Mouse (Mus musculus) lung, embryonic 16.5 days (tissue): ENCODE measurements around the gene Atrx. TPM values are rescaled to one million over a fixed set of nuclear protein-coding genes. Genes with fewer than 3 reads are reported as not detected.
A peak's percentile ranks its signal among the peaks of the same experiment; 100 is the strongest.
"Not testable (repeated sequence)": the region's sequence is repeated elsewhere in the genome, so short reads cannot be mapped to it uniquely, and the experiment has no call there.

Experiments
- ATAC-seq: fragments of 200-750 bp; cut with Nextera tagmentation; 2 replicates; pipeline ENCODE4 v1.8.0; 2017; ENCODE audit warnings: low read depth, mild to moderate bottlenecking, moderate library complexity
- H3K27ac ChIP-seq: fragments of 300-500 bp; sonication (generic); 2 replicates; pipeline ENCODE4 v1.5.1; 2014; ENCODE audit warnings: mild to moderate bottlenecking, control low read depth, low read length
- H3K27me3 ChIP-seq: fragments of 300-500 bp; sonication (generic); 2 replicates; pipeline ENCODE4 v1.6.1; 2014; ENCODE audit warnings: low read depth, low read length, mixed read lengths; ENCODE audit not compliant: control insufficient read depth, insufficient read depth
- H3K36me3 ChIP-seq: fragments of 300-500 bp; sonication (generic); 2 replicates; pipeline ENCODE4 v1.6.1; 2014; ENCODE audit warnings: low read length; ENCODE audit not compliant: control insufficient read depth, insufficient read depth
- H3K4me1 ChIP-seq: fragments of 300-500 bp; sonication (generic); replicated peaks from 2 replicates; pipeline ENCODE4 v1.6.1; 2014; ENCODE audit warnings: low read length, mixed read lengths; ENCODE audit not compliant: control insufficient read depth, insufficient read depth
- H3K4me2 ChIP-seq: fragments of 300-500 bp; sonication (generic); 2 replicates; pipeline ENCODE4 v1.6.1; 2014; ENCODE audit warnings: low read depth, low read length, control low read depth
- H3K4me3 ChIP-seq: fragments of 300-500 bp; sonication (generic); 2 replicates; pipeline ENCODE4 v1.5.1; 2014; ENCODE audit warnings: mild to moderate bottlenecking, low read length, control low read depth
- H3K9ac ChIP-seq: fragments of 300-500 bp; sonication (generic); 2 replicates; pipeline ENCODE4 v1.6.1; 2014; ENCODE audit warnings: low read length, control low read depth
- H3K9me3 ChIP-seq: fragments of 300-500 bp; sonication (generic); 2 replicates; pipeline ENCODE4 v1.6.1; 2016; ENCODE audit warnings: low read length; ENCODE audit not compliant: control insufficient read depth
- WGBS: fragments of 180-500 bp; shearing (Covaris S2); extraction: QIAGEN DNeasy Blood & Tissue Kit; methylation state at CpG from one replicate; pipeline ENCODE4 v1.1.7; 2014; 5-methylcytosine and 5-hydroxymethylcytosine counted together
- polyA plus RNA-seq: library from polyadenylated mRNA; unstranded; fragments of >200 nt; fragmentation: Nextera tagmentation; extraction: Ambion mirVana; gene quantifications from 2 replicates; pipeline ENCODE4 v1.2.1, GENCODE M21; 2015

Atrx gene
- 184 and 190 TPM in 2 replicates for polyA plus RNA-seq

- Histone ChIP-seq H3K27ac (peak within 1 kb of the TSS; percentile 91), H3K27me3 (no peaks in the 10 kb centered on the region), H3K4me3 (peak within 1 kb of the TSS; percentile 61), H3K4me1 (peaks cover 10% of the 10 kb centered on the region), H3K4me2 (peak within 1 kb of the TSS; percentile 45), H3K9me3 (no peaks in the 10 kb centered on the region), H3K36me3 (no peaks in the 10 kb centered on the region), H3K9ac (peak within 1 kb of the TSS; percentile 91)
- peak; percentile 93 for ATAC-seq
- 32% methylated on average over 42 of the region's 42 CpGs for WGBS
These were observed at the start of gene Atrx for GRCm38 (mm10) chrX:105928861-105929477. Gene Atrx (minus strand): TSS chrX:105929403.

- H3K4me2 ChIP-seq, H3K4me1 ChIP-seq, H3K9ac ChIP-seq, H3K36me3 ChIP-seq, H3K4me3 ChIP-seq, H3K9me3 ChIP-seq, ATAC-seq, H3K27ac ChIP-seq, H3K27me3 ChIP-seq: not testable (repeated sequence)
- WGBS, result 70% methylated on average over 14 of the region's 14 CpGs
These were observed 27.9 kb upstream of the Atrx start for GRCm38 (mm10) chrX:105957091-105957490.

GRCm38 (mm10) chrX:105953999-105954398, 24.8 kb upstream of the Atrx start:
- 60% methylated on average over 2 of the region's 2 CpGs for WGBS

GRCm38 (mm10) chrX:105946357-105946756, 17.2 kb upstream of the Atrx start:
- H3K36me3 ChIP-seq, result no peaks in the 10 kb centered on the region
- H3K9ac ChIP-seq, result no peak overlapping the region
- H3K4me3 ChIP-seq, result no peak overlapping the region
- no peaks in the 10 kb centered on the region for H3K27me3 ChIP-seq
- H3K4me1 ChIP-seq, result no peaks in the 10 kb centered on the region
- no peak overlapping the region for H3K4me2 ChIP-seq
- no peaks in the 10 kb centered on the region for H3K9me3 ChIP-seq
- no peak overlapping the region for H3K27ac ChIP-seq
- 26% methylated on average over 1 of the region's 1 CpGs for WGBS
- ATAC-seq, result no peak

More at GRCm38 (mm10) chrX:105953999-105954398, 24.8 kb upstream of the Atrx start:
- Histone ChIP-seq H3K4me1 (no peaks in the 10 kb centered on the region), H3K4me3 (no peak overlapping the region), H3K4me2 (no peak overlapping the region), H3K36me3 (no peaks in the 10 kb centered on the region), H3K9ac (no peak overlapping the region), H3K9me3 (no peaks in the 10 kb centered on the region), H3K27ac (no peak overlapping the region), H3K27me3 (no peaks in the 10 kb centered on the region)
- ATAC-seq, result no peak

GRCm38 (mm10) chrX:105939245-105939644, 10.0 kb upstream of the Atrx start:
- H3K4me3 ChIP-seq, result no peak overlapping the region
- ATAC-seq, result no peak
- H3K36me3 ChIP-seq, result no peaks in the 10 kb centered on the region
- H3K9ac ChIP-seq, result no peak overlapping the region
- WGBS, result 83% methylated on average over 7 of the region's 7 CpGs
- no peaks in the 10 kb centered on the region for H3K9me3 ChIP-seq
- H3K4me1 ChIP-seq, result no peaks in the 10 kb centered on the region
- no peaks in the 10 kb centered on the region for H3K27me3 ChIP-seq
- H3K4me2 ChIP-seq, result no peak overlapping the region
- H3K27ac ChIP-seq, result no peak overlapping the region

GRCm38 (mm10) chrX:105937736-105938135, 8.5 kb upstream of the Atrx start:
- 58% methylated on average over 2 of the region's 2 CpGs for WGBS
- H3K4me3 ChIP-seq, result no peak overlapping the region
- no peak for ATAC-seq

GRCm38 (mm10) chrX:105934341-105934740, 5.1 kb upstream of the Atrx start:
- 0 out of 2 replicates have a peak overlapping the region, but pooled peaks have one; percentile 1 for H3K4me2 ChIP-seq
- ATAC-seq, result peak; percentile 80
- no peaks in the 10 kb centered on the region for H3K9me3 ChIP-seq
- H3K27me3 ChIP-seq, result no peaks in the 10 kb centered on the region
- H3K4me1 ChIP-seq, result no peaks in the 10 kb centered on the region
- H3K36me3 ChIP-seq, result no peaks in the 10 kb centered on the region
- H3K27ac ChIP-seq, result no peak overlapping the region
- no peak overlapping the region for H3K9ac ChIP-seq
- no peak overlapping the region for H3K4me3 ChIP-seq
- WGBS, result 39% methylated on average over 5 of the region's 5 CpGs

More at GRCm38 (mm10) chrX:105937736-105938135, 8.5 kb upstream of the Atrx start:
- Histone ChIP-seq H3K27ac (no peak overlapping the region), H3K4me1 (no peaks in the 10 kb centered on the region), H3K27me3 (no peaks in the 10 kb centered on the region), H3K9me3 (no peaks in the 10 kb centered on the region), H3K9ac (no peak overlapping the region), H3K36me3 (no peaks in the 10 kb centered on the region), H3K4me2 (no peak overlapping the region)

- peak; percentile 27; the same call in 1 of the 2 replicates for ATAC-seq
These were observed 355 bp upstream of the Atrx start for GRCm38 (mm10) chrX:105929478-105930038.

GRCm38 (mm10) chrX:105927941-105928860, 1.0 kb downstream of the Atrx start:
- no peaks in the 10 kb centered on the region for H3K9me3 ChIP-seq
- H3K9ac ChIP-seq, result peak overlapping the region; percentile 91
- no peaks in the 10 kb centered on the region for H3K27me3 ChIP-seq
- H3K36me3 ChIP-seq, result no peaks in the 10 kb centered on the region
- 15% methylated on average over 36 of the region's 69 CpGs for WGBS
- peak; percentile 55; the same call in 1 of the 2 replicates for ATAC-seq
- peak overlapping the region; percentile 91 for H3K27ac ChIP-seq
- peaks cover 10% of the 10 kb centered on the region for H3K4me1 ChIP-seq
- peak overlapping the region; percentile 61 for H3K4me3 ChIP-seq
- peak overlapping the region; percentile 45 for H3K4me2 ChIP-seq

More at GRCm38 (mm10) chrX:105929478-105930038, 355 bp upstream of the Atrx start:
- no peaks in the 10 kb centered on the region for H3K27me3 ChIP-seq
- H3K9ac ChIP-seq, result no peak overlapping the region; the same call in 1 of the 2 replicates
- H3K36me3 ChIP-seq, result no peaks in the 10 kb centered on the region
- H3K4me3 ChIP-seq, result peak overlapping the region; percentile 61
- H3K4me1 ChIP-seq, result peaks cover 10% of the 10 kb centered on the region
- H3K9me3 ChIP-seq, result no peaks in the 10 kb centered on the region
- peak overlapping the region; percentile 12; the same call in 1 of the 2 replicates for H3K27ac ChIP-seq
- H3K4me2 ChIP-seq, result peak overlapping the region; percentile 39
- WGBS, result 30% methylated on average over 8 of the region's 8 CpGs
